Mouse (Mus musculus) ES-E14 (cell line): ENCODE measurements around the gene Otop2. TPM values are rescaled to one million over a fixed set of nuclear protein-coding genes. Genes with fewer than 3 reads are reported as not detected.

Experiments used
- DNase-seq: peaks from one replicate; pipeline ENCODE4 v3.0.0-alpha.2; 2013; ENCODE audit warnings: low read depth, low spot score
- H3K27ac ChIP-seq: 2 replicates; pipeline ENCODE4 v1.5.1; 2012; ENCODE audit warnings: low read depth, mild to moderate bottlenecking, low read length, moderate library complexity, mixed read lengths; ENCODE audit not compliant: poor library complexity, insufficient read depth, severe bottlenecking
- H3K36me3 ChIP-seq: 2 replicates; pipeline ENCODE4 v1.6.1; 2012; ENCODE audit warnings: mild to moderate bottlenecking, low read length, moderate library complexity, mixed read lengths; ENCODE audit not compliant: control insufficient read depth, poor library complexity, insufficient read depth, severe bottlenecking
- H3K4me1 ChIP-seq, 2 experiments: fragments of 150-350 bp in 1 of 2; sonication (generic) in 1 of 2; 2 replicates each; pipeline ENCODE4 v1.6.1; 2012; ENCODE audit warnings: low read length in 2 of 2, mild to moderate bottlenecking in 1 of 2, mixed read lengths in 1 of 2; ENCODE audit not compliant: control insufficient read depth in 2 of 2, insufficient read depth in 2 of 2, poor library complexity in 1 of 2
- H3K4me3 ChIP-seq, 2 experiments: fragments of 150-350 bp in 1 of 2; sonication (generic) in 1 of 2; 2 replicates each; pipeline ENCODE4 v1.5.1; 2012; ENCODE audit warnings: low read length in 2 of 2, low read depth in 1 of 2, mild to moderate bottlenecking in 1 of 2, mixed read lengths in 1 of 2; ENCODE audit not compliant: insufficient read depth in 1 of 2, poor library complexity in 1 of 2, severe bottlenecking in 1 of 2
- H3K9ac ChIP-seq: 2 replicates; pipeline ENCODE4 v1.6.1; 2012; ENCODE audit warnings: low read depth, mild to moderate bottlenecking, low read length, mixed read lengths; ENCODE audit not compliant: poor library complexity, insufficient read depth, severe bottlenecking
- H3K9me3 ChIP-seq: fragments of 150-350 bp; sonication (generic); 2 replicates; pipeline ENCODE4 v1.6.1; 2012; ENCODE audit warnings: low read depth, mild to moderate bottlenecking, low read length; ENCODE audit not compliant: control insufficient read depth, insufficient read depth
- CHD2 ChIP-seq: IDR thresholded peaks from 2 replicates; pipeline ENCODE4 v1.6.1; 2014; ENCODE audit warnings: mild to moderate bottlenecking, low read depth, low read length, inconsistent platforms
- HCFC1 ChIP-seq: IDR thresholded peaks from 2 replicates; pipeline ENCODE4 v1.6.1; 2012; ENCODE audit warnings: low read length, inconsistent platforms, borderline replicate concordance; ENCODE audit not compliant: insufficient read depth
- MAFK ChIP-seq: IDR thresholded peaks from 2 replicates; pipeline ENCODE4 v1.6.1; 2014; ENCODE audit warnings: mild to moderate bottlenecking, low read depth, low read length, inconsistent platforms; ENCODE audit not compliant: insufficient read depth
- ZC3H11A ChIP-seq: IDR thresholded peaks from 2 replicates; pipeline ENCODE4 v1.6.1; 2012; ENCODE audit warnings: low read depth, mild to moderate bottlenecking, inconsistent platforms, low read length, borderline replicate concordance
- ZNF384 ChIP-seq: IDR thresholded peaks from 2 replicates; pipeline ENCODE4 v1.6.1; 2012; ENCODE audit warnings: low read depth, low read length, inconsistent platforms
- in situ Hi-C, 2 experiments: fragments of 600-800 bp; cut with MboI; formaldehyde crosslinking; loops; one replicate each; pipeline ENCODE4 v1.15.1; 2025; ENCODE audit warnings: low sequenced_read_pairs in 2 of 2, inconsistent platforms in 1 of 2; ENCODE audit not compliant: unreplicated experiment in 2 of 2
- total RNA-seq: library from RNA; depleted of rRNA; stranded (reverse); fragments of 300-350 nt; gene quantifications from 2 replicates; pipeline ENCODE4 v1.2.3, GENCODE M21; 2012

Otop2 gene
- total RNA-seq, 1 experiment, result 0.18 TPM

DNA sequence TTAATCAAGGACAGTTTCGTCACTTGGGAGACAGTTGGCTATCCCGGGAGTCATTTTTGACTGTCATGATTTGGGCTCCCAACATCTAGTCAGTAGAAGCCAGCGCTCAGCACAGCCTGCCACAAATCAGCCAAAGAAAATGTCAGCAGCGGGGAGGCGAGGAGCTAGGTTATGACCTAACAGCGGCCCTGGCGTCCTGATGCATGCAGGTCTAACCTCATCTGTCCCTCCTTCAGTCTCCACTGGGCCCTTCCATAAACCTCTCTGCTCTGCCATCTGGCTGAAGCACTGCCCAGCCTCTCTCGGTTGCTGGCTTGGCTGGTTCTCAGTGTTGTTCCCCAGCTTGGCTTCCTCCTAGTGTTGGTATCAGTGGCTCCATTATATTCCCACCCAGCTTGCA is 24.7 kb upstream of the Otop2 start:
- no peak for DNase-seq
- H3K4me3 ChIP-seq, result no peak overlapping the region
- in situ Hi-C loops, result no loop called here
- H3K9ac ChIP-seq, result no peak overlapping the region
- peaks cover 0 to 4% of the 10 kb centered on the region in 2 experiments; a peak in 2 of 4 replicates for H3K4me1 ChIP-seq
- H3K9me3 ChIP-seq, result no peaks in the 10 kb centered on the region
- H3K36me3 ChIP-seq, result no peaks in the 10 kb centered on the region
- H3K27ac ChIP-seq, result no peak overlapping the region
- no peak for TF ChIP-seq ZC3H11A
- no peak for TF ChIP-seq MAFK
- TF ChIP-seq CHD2, result no peak
- no peak for TF ChIP-seq HCFC1

DNA sequence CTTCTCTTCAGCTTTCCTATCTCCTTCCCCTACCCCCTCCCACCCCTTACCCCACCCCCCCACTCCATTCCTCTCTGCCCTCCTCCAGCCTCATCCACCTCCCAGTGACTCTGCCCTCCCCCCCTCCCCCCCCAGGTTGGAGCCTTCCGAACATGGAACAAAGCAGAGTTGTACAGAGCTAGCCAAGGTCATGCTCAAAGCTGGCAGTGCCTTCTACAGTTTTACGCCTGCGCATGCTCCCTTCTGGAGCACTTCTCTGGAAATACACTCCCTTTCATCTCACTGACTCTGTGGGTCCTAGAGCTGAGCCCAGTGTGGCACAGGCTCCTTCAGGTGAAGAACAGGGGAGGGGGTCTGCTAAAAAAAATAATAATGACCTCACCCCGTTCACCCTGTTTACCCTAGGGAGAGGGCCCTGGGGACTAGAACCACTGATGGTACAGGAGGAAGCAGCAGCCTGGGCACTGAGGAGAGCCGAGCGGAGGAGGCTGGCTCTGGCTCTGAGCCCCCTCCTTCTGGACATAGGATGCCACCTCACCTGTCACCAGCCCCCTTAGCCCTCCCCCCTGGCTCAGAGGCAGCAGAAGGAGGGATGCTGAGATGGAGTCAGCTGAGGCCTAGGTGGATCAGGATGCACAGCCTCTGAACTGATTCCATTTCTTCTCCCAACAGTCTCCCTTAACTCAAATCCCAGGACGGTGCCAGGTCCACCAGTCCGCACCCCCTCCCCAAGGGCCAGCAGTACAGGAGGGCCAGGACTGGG is 24.1 kb upstream of the Otop2 start:
- in situ Hi-C loops, result no loop called here
- peaks cover 0 to 4% of the 10 kb centered on the region in 2 experiments; a peak in 2 of 4 replicates for H3K4me1 ChIP-seq
- no peak overlapping the region for H3K27ac ChIP-seq

DNA sequence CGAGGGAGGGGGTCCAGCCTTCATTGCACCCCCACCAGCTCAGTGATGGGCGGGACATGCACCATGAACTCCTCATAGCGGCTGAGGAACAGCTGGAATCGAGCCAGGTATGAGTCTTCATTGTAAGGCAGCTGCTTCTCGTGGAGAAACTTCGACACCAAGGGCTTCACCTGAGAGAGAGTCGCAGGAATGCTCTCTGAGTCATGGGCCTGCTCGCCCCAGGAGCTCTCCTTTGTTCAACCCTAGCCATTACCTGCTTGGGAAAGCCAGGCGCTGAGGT is 23.5 kb upstream of the Otop2 start:
- Histone ChIP-seq H3K27ac (no peak overlapping the region), H3K4me1 (peaks cover 0 to 2% of the 10 kb centered on the region in 2 experiments; a peak in 1 of 4 replicates), H3K4me3 (no peak overlapping the region), H3K9ac (no peak overlapping the region), H3K9me3 (no peaks in the 10 kb centered on the region), H3K36me3 (no peaks in the 10 kb centered on the region)
- in situ Hi-C loops, result no loop called here
- TF ChIP-seq CHD2 (no peak), MAFK (no peak), HCFC1 (no peak), ZC3H11A (no peak), ZNF384 (no peak)
- no peak for DNase-seq

More for the DNA sequence above, 24.1 kb upstream of the Otop2 start:
- DNase-seq, result no peak
- H3K9ac ChIP-seq, result no peak overlapping the region
- H3K9me3 ChIP-seq, result no peaks in the 10 kb centered on the region
- H3K4me3 ChIP-seq, result no peak overlapping the region
- no peaks in the 10 kb centered on the region for H3K36me3 ChIP-seq
- TF ChIP-seq ZC3H11A (no peak), HCFC1 (no peak)

DNA sequence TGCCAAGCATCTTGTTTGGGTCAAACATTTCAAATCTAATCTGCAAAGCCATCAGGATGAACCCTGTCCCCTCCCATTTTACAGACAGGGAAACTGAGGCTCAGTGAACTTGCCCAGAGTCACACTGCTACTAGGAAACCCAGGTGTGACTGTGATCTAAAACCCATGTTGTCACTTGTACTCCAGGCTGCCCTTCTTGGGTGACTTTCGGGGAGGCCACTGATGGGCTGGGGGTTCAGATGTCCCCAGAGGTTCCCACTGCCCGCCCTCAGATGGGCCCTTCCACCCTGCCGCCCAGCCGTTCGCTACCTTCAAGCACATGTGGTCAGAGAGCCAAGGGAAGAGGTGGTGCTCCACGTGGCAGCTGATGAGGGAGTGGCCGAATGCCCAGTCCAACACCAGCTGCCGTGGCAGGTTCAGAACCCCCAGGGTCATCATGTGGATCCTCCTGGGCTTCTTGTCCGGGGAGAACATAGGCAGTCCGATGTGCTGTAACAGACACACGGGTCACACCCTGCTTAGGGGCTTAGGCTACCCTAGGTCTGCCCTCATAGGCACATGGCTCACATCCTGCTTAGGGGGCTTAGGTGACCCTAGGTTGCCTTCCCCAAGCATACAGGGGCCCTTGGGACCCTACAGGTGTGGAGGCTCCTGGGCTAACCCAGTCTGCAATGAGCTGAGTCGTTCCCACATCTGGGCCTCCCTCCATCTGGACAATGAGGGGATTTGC is 22.9 kb upstream of the Otop2 start:
- no peak for TF ChIP-seq ZNF384
- no peak for TF ChIP-seq MAFK
- no peak for TF ChIP-seq HCFC1
- no peak for TF ChIP-seq ZC3H11A
- TF ChIP-seq CHD2, result no peak
- H3K4me3 ChIP-seq, result no peak overlapping the region
- H3K9me3 ChIP-seq, result no peaks in the 10 kb centered on the region
- H3K36me3 ChIP-seq, result no peaks in the 10 kb centered on the region
- no peak for DNase-seq
- H3K4me1 ChIP-seq, result peaks cover 0 to 2% of the 10 kb centered on the region in 2 experiments; a peak in 1 of 4 replicates
- no peak overlapping the region for H3K27ac ChIP-seq
- in situ Hi-C loops, result no loop called here
- H3K9ac ChIP-seq, result no peak overlapping the region

DNA sequence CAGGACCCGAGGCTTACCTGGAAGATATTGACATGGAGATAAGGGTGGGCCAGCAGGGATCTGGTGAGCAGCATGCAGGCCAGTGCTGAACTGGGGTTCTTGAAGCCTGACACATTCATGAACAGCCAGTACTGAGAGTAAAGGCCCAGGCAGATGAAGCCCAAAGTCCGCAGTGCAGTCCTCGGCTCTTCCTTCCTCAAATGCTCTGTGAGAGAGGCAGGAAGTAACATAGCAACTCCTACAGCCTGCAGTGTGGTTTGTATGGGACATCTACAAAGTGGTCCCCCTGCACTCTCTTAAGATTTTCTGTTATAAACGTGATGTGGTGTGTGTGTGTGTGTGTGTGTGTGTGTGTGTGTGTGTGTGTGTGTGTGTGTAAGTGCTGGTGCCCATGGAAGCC is 21.7 kb upstream of the Otop2 start:
- no peak overlapping the region for H3K4me3 ChIP-seq
- in situ Hi-C loops, result no loop called here

More for the DNA sequence above, 21.7 kb upstream of the Otop2 start:
- H3K36me3 ChIP-seq, result no peaks in the 10 kb centered on the region
- TF ChIP-seq ZC3H11A (no peak), ZNF384 (no peak), CHD2 (no peak), MAFK (no peak), HCFC1 (no peak)
- H3K27ac ChIP-seq, result no peak overlapping the region
- H3K9me3 ChIP-seq, result no peaks in the 10 kb centered on the region
- DNase-seq, result no peak
- H3K4me1 ChIP-seq, result peaks cover 0 to 2% of the 10 kb centered on the region in 2 experiments; a peak in 1 of 4 replicates
- no peak overlapping the region for H3K9ac ChIP-seq
